Mouse (Mus musculus) spleen, adult 2 months (tissue): Measurements from ENCODE around the gene Cnot6.
A peak's percentile ranks its signal among the peaks of the same experiment; 100 is the strongest.

ENCODE experiments used
- CTCF ChIP-seq: fragments of 200-500 bp; IDR thresholded peaks from 2 replicates; pipeline ENCODE4 v1.5.1; 2011; ENCODE audit warnings: mild to moderate bottlenecking, inconsistent platforms; ENCODE audit not compliant: insufficient read depth, insufficient read length, insufficient replicate concordance; ENCODE audit errors: extremely low read depth
- POLR2A ChIP-seq: fragments of 200-500 bp; IDR thresholded peaks from 2 replicates; pipeline ENCODE4 v1.6.1; 2011; ENCODE audit warnings: low read depth, low read length, inconsistent platforms

- TF ChIP-seq CTCF (peak; percentile 64; the same call in 1 of the 2 replicates), POLR2A (no peak)
These were observed 60.0 kb downstream of the Cnot6 start for GRCm38 (mm10) chr11:49652401-49653078.
